Mouse (Mus musculus) cerebellum, adult 11 months (tissue): ENCODE measurements at regions not wholly inside any gene's neighbourhood (a gene's known extent, or its start where the extent isn't known, plus 50 kb on each side); places are given as distances from the start of the nearest gene placed in this dataset.

Source experiments
- DNase-seq: peaks from one replicate; pipeline ENCODE4 v3.0.0; 2022

DNA sequence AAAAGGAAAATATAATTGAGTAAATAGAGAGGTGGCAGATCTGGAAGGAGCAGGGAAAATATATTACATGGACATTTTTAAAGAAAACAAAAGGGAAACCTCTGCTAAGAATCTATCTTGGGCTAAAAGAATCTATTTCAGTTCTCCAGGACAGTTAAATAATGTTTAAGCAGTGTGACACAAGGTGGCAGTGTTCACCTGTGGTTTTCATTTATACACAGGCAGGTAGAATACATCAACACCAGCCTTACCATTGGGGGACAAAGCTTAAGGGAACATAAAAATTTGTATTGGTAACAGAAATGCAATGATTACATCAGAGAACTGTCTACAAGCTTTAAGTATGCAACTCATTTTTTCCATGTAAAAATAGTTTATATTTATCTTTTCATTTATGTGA is 78.2 kb upstream of the Cldn34d start:
- DNase-seq = peak; percentile 11
